Mouse (Mus musculus) C2C12 (cell line): Measurements from ENCODE around the gene Stag1. TPM values are rescaled to one million over a fixed set of nuclear protein-coding genes. Genes with fewer than 3 reads are reported as not detected.
A peak's percentile ranks its signal among the peaks of the same experiment; 100 is the strongest.

ENCODE experiments used
- H3K27me3 ChIP-seq: one replicate; pipeline ENCODE4 v1.6.1; 2011; ENCODE audit not compliant: control insufficient read depth, insufficient read depth, insufficient read length
- H3K36me3 ChIP-seq: one replicate; pipeline ENCODE4 v1.6.1; 2011; ENCODE audit not compliant: control insufficient read depth, insufficient read depth
- H3K4me3 ChIP-seq: one replicate; pipeline ENCODE4 v1.5.1; 2011; ENCODE audit warnings: mild to moderate bottlenecking, control low read depth; ENCODE audit not compliant: poor library complexity, insufficient read depth, severe bottlenecking
- H3K79me2 ChIP-seq: one replicate; pipeline ENCODE4 v1.6.1; 2011; ENCODE audit not compliant: control insufficient read depth, insufficient read depth
- H3K79me3 ChIP-seq: one replicate; pipeline ENCODE4 v1.6.1; 2011; ENCODE audit warnings: low read depth, control low read depth
- H3ac ChIP-seq: one replicate; pipeline ENCODE3; 2011; ENCODE audit warnings: low read depth; ENCODE audit not compliant: control insufficient read depth, insufficient read length
- CEBPB ChIP-seq: IDR thresholded peaks from one replicate; pipeline ENCODE4 v1.6.1; 2011; ENCODE audit warnings: low read depth, mild to moderate bottlenecking, control low read depth, moderate library complexity
- CTCF ChIP-seq: IDR thresholded peaks from one replicate; pipeline ENCODE4 v1.5.1; 2011; ENCODE audit not compliant: control insufficient read depth, insufficient read depth, insufficient read length
- FOSL1 ChIP-seq: IDR thresholded peaks from one replicate; pipeline ENCODE4 v1.8.0; 2011; ENCODE audit warnings: mild to moderate bottlenecking, low read length; ENCODE audit not compliant: poor library complexity, insufficient read depth, severe bottlenecking
- MAX ChIP-seq: IDR thresholded peaks from one replicate; pipeline ENCODE4 v1.6.1; 2011; ENCODE audit warnings: mild to moderate bottlenecking, control low read depth
- MYOD1 ChIP-seq: IDR thresholded peaks from one replicate; pipeline ENCODE4 v1.6.1; 2011; ENCODE audit warnings: low read depth; ENCODE audit not compliant: control insufficient read depth, insufficient read length
- MYOG ChIP-seq: IDR thresholded peaks from one replicate; pipeline ENCODE4 v1.6.1; 2011; ENCODE audit not compliant: control insufficient read depth, insufficient read length; ENCODE audit errors: extremely low read depth
- USF1 ChIP-seq: IDR thresholded peaks from one replicate; pipeline ENCODE4 v1.6.1; 2011; ENCODE audit warnings: low read depth, mild to moderate bottlenecking, control low read depth, moderate library complexity
- polyA plus RNA-seq: library from polyadenylated mRNA; unstranded; fragments of >200 nt; fragmentation: generic; extraction: Trizol; gene quantifications from one replicate; pipeline ENCODE4 v1.2.1, GENCODE M21; 2012; ENCODE audit warnings: missing spikeins

The Stag1 gene
- polyA plus RNA-seq, 1 experiment = 6.6 TPM

DNA sequence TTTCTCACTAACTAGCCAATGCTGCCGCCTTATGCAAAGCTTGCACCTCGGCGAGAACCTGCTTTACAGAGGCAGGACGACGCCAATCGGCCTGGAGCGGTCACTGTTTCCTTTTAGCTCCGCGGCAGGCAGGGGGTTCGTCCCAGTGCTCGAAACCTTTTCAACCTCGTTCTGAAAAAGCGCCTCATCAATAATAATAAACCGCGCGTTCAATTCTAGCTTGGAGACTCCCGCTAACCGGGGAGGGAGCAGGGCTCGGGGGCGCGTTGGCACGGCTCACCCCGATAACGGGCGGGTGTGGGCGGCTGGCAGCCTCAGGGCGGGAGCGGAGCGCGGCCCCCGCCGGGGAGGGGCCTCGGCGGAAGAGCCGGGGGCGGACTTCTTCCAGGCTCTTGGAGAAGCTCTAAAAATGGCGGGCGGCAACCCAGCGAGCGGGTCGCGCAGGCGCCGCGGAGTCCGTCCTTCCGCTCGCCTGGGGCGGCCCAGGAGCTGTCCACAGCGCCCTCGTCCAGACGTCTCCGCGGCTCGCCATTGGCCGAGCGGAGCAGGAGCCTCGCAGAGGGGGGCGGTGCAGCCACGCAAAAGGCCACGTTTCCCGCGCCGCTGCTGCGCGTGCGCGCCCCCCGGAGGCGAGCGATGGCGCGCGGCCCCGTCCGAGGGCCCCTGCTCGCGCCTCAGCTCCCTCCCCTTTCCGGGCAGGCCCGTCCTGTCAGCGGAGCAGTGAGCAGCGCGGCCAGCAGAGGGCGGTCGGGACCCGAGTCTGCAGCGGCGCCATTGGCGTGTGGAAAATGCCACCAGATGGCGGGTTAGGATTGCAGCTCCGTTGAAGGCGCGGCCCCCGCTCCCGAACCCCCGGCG, 45.5 kb downstream of the Stag1 start:
- H3K4me3 ChIP-seq = peak overlapping the region; percentile 50
- TF ChIP-seq CEBPB (no peak), MAX (peak; percentile 62), MYOD1 (no peak), CTCF (peak; percentile 99), MYOG (no peak)
- H3ac ChIP-seq = peak overlapping the region; percentile 77
- peaks cover 39% of the 10 kb centered on the region for H3K79me3 ChIP-seq
- no peaks in the 10 kb centered on the region for H3K36me3 ChIP-seq
- no peaks in the 10 kb centered on the region for H3K27me3 ChIP-seq
- H3K79me2 ChIP-seq = peaks cover 42% of the 10 kb centered on the region

GRCm38 (mm10) chr9:100644071-100644771, 46.6 kb downstream of the Stag1 start:
- peaks cover 50% of the 10 kb centered on the region for H3K79me3 ChIP-seq
- peak overlapping the region; percentile 42 for H3K4me3 ChIP-seq
- TF ChIP-seq MYOG (no peak), USF1 (peak; percentile 30)
- H3K36me3 ChIP-seq = no peaks in the 10 kb centered on the region
- no peaks in the 10 kb centered on the region for H3K27me3 ChIP-seq
- H3K79me2 ChIP-seq = peaks cover 53% of the 10 kb centered on the region
- H3ac ChIP-seq = peak overlapping the region; percentile 82

- no peak for TF ChIP-seq MYOD1
- TF ChIP-seq MYOG = no peak
- TF ChIP-seq FOSL1 = no peak
- TF ChIP-seq CTCF = no peak
- TF ChIP-seq MAX = no peak
- TF ChIP-seq USF1 = no peak
- H3ac ChIP-seq = no peak overlapping the region
- H3K79me2 ChIP-seq = peaks cover 64% of the 10 kb centered on the region
- H3K36me3 ChIP-seq = no peaks in the 10 kb centered on the region
- peak overlapping the region; percentile 42 for H3K4me3 ChIP-seq
- no peaks in the 10 kb centered on the region for H3K27me3 ChIP-seq
- H3K79me3 ChIP-seq = peaks cover 57% of the 10 kb centered on the region
These were observed 47.7 kb downstream of the Stag1 start for GRCm38 (mm10) chr9:100645026-100645940.

GRCm38 (mm10) chr9:100646276-100646675, 48.7 kb downstream of the Stag1 start:
- Histone ChIP-seq H3K4me3 (no peak overlapping the region), H3K79me2 (peaks cover 74% of the 10 kb centered on the region), H3K79me3 (peaks cover 66% of the 10 kb centered on the region), H3ac (no peak overlapping the region), H3K27me3 (no peaks in the 10 kb centered on the region), H3K36me3 (no peaks in the 10 kb centered on the region)
- TF ChIP-seq FOSL1 (no peak), MAX (no peak), USF1 (no peak), CTCF (no peak), MYOD1 (no peak), CEBPB (peak; percentile 3), MYOG (no peak)

DNA sequence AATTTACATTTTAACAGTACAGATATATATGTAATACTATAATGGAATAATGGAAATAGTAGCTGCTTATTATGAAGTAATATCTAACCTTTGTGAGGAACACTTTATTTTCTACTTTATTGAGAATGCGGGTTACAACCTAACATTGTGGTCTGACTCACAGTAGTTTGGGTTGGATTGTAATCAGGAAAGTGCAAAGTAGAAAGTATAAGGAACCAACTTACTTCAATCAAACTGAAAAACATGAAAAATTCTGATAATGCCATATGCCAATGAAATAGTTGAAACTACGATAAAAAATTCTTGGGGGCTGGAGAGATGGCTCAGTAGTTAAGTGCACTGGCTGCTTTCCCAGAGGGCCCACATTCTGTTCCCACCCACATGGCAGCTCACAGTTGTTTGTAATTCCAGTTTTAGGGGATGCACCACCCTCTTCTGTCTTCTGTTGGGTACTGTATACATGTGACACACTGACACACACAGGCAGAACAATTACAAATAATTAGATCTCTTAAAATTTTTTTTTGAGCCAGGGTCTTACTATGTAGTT, 50.3 kb downstream of the Stag1 start:
- no peaks in the 10 kb centered on the region for H3K36me3 ChIP-seq
- TF ChIP-seq USF1 = no peak
- no peak for TF ChIP-seq CEBPB
- no peak for TF ChIP-seq MAX
- no peak for TF ChIP-seq FOSL1
- TF ChIP-seq MYOG = no peak
- TF ChIP-seq MYOD1 = no peak
- no peak for TF ChIP-seq CTCF
- H3K79me2 ChIP-seq = peaks cover 89% of the 10 kb centered on the region
- H3K4me3 ChIP-seq = no peak overlapping the region
- H3K27me3 ChIP-seq = no peaks in the 10 kb centered on the region
- peaks cover 80% of the 10 kb centered on the region for H3K79me3 ChIP-seq
- H3ac ChIP-seq = no peak overlapping the region
